Mouse (Mus musculus) forebrain, embryonic 12.5 days (tissue): Measurements from ENCODE around the gene Eef1a2. TPM values are rescaled to one million over a fixed set of nuclear protein-coding genes. Genes with fewer than 3 reads are reported as not detected.
"Not testable (repeated sequence)": the region's sequence is repeated elsewhere in the genome, so short reads cannot be mapped to it uniquely, and the experiment has no call there.

Source experiments
- ATAC-seq: fragments of 200-750 bp; cut with Nextera tagmentation; 2 replicates; pipeline ENCODE4 v1.8.0; 2017; ENCODE audit warnings: moderate TSS enrichment; ENCODE audit not compliant: low FRiP score
- H3K27ac ChIP-seq: fragments of 300-500 bp; sonication (generic); 2 replicates; pipeline ENCODE4 v1.5.1; 2016; ENCODE audit warnings: mild to moderate bottlenecking
- H3K27me3 ChIP-seq: fragments of 300-500 bp; sonication (generic); 2 replicates; pipeline ENCODE4 v1.6.1; 2016; ENCODE audit warnings: mild to moderate bottlenecking
- H3K36me3 ChIP-seq: fragments of 300-500 bp; sonication (generic); replicated peaks from 2 replicates; pipeline ENCODE4 v1.6.1; 2016; ENCODE audit warnings: mild to moderate bottlenecking
- H3K4me1 ChIP-seq: fragments of 300-500 bp; sonication (generic); 2 replicates; pipeline ENCODE4 v1.6.1; 2016
- H3K4me2 ChIP-seq: fragments of 300-500 bp; sonication (generic); 2 replicates; pipeline ENCODE4 v1.6.1; 2016; ENCODE audit warnings: mild to moderate bottlenecking, moderate library complexity
- H3K4me3 ChIP-seq: fragments of 300-500 bp; sonication (generic); replicated peaks from 2 replicates; pipeline ENCODE4 v1.5.1; 2016; ENCODE audit warnings: mild to moderate bottlenecking
- H3K9ac ChIP-seq: fragments of 300-500 bp; sonication (generic); 2 replicates; pipeline ENCODE4 v1.6.1; 2016; ENCODE audit warnings: mild to moderate bottlenecking
- H3K9me3 ChIP-seq: fragments of 300-500 bp; sonication (generic); 2 replicates; pipeline ENCODE4 v1.6.1; 2016
- WGBS: fragments of 180-500 bp; shearing (Covaris S2); methylation state at CpG from one replicate; pipeline ENCODE4 v1.1.7; 2016; 5-methylcytosine and 5-hydroxymethylcytosine counted together
- polyA plus RNA-seq: library from polyadenylated mRNA; unstranded; fragments of >200 nt; fragmentation: Nextera tagmentation; extraction: Ambion mirVana; gene quantifications from 2 replicates; pipeline ENCODE4 v1.2.1, GENCODE M21; 2016

Eef1a2 gene
- 1.1 and 1.4 TPM in 2 replicates for polyA plus RNA-seq

- peak within 1 kb of the TSS; percentile 61; the same call in 1 of the 2 replicates for H3K27ac ChIP-seq
- H3K9ac ChIP-seq = peak within 1 kb of the TSS; percentile 62
- 2% methylated on average over 55 of the region's 55 CpGs for WGBS
- H3K4me1 ChIP-seq = peaks cover 34% of the 10 kb centered on the region
- peak within 1 kb of the TSS; percentile 45 for H3K4me3 ChIP-seq
- H3K4me2 ChIP-seq = peak within 1 kb of the TSS; percentile 75
- H3K36me3 ChIP-seq = no peaks in the 10 kb centered on the region
- no peaks in the 10 kb centered on the region for H3K9me3 ChIP-seq
- peaks cover 56% of the 10 kb centered on the region for H3K27me3 ChIP-seq
- peak; percentile 63 for ATAC-seq
Measured at GRCm38 (mm10) chr2:181156248-181157121, at the start of gene Eef1a2. Gene Eef1a2, minus strand, starts transcription at chr2:181157014.

- ATAC-seq = no peak
- Histone ChIP-seq H3K9me3 (no peaks in the 10 kb centered on the region), H3K4me3 (no peak overlapping the region), H3K4me2 (no peak overlapping the region), H3K36me3 (no peaks in the 10 kb centered on the region), H3K27me3 (peaks cover 8% of the 10 kb centered on the region), H3K27ac (no peak overlapping the region), H3K4me1 (no peaks in the 10 kb centered on the region), H3K9ac (no peak overlapping the region)
- WGBS = 75% methylated on average over 9 of the region's 9 CpGs
Measured at GRCm38 (mm10) chr2:181206118-181206517, 49.3 kb upstream of the Eef1a2 start.

- Histone ChIP-seq H3K9ac (no peak overlapping the region), H3K4me1 (no peaks in the 10 kb centered on the region), H3K4me2 (no peak overlapping the region), H3K36me3 (no peaks in the 10 kb centered on the region), H3K9me3 (no peaks in the 10 kb centered on the region), H3K27ac (no peak overlapping the region), H3K4me3 (no peak overlapping the region), H3K27me3 (peaks cover 5% of the 10 kb centered on the region; the same call in 1 of the 2 replicates)
- WGBS = 92% methylated on average over 5 of the region's 5 CpGs
- no peak for ATAC-seq
Measured at GRCm38 (mm10) chr2:181205678-181206077, 48.9 kb upstream of the Eef1a2 start.

GRCm38 (mm10) chr2:181202886-181203285, 46.1 kb upstream of the Eef1a2 start:
- Histone ChIP-seq H3K4me1 (no peaks in the 10 kb centered on the region), H3K9me3 (no peaks in the 10 kb centered on the region), H3K27me3 (no peaks in the 10 kb centered on the region), H3K36me3 (no peaks in the 10 kb centered on the region), H3K27ac (no peak overlapping the region), H3K9ac (no peak overlapping the region), H3K4me3 (no peak overlapping the region), H3K4me2 (no peak overlapping the region)
- 83% methylated on average over 6 of the region's 6 CpGs for WGBS
- ATAC-seq = no peak

GRCm38 (mm10) chr2:181202422-181202821, 45.6 kb upstream of the Eef1a2 start, which contains the start of gene Ptk6:
Gene Ptk6, minus strand, starts transcription at chr2:181202789.
- no peak within 1 kb of the TSS for H3K27ac ChIP-seq
- H3K36me3 ChIP-seq = no peaks in the 10 kb centered on the region
- no peak within 1 kb of the TSS for H3K4me3 ChIP-seq
- no peak within 1 kb of the TSS for H3K9ac ChIP-seq
- H3K27me3 ChIP-seq = no peaks in the 10 kb centered on the region
- no peaks in the 10 kb centered on the region for H3K9me3 ChIP-seq
- 90% methylated on average over 3 of the region's 3 CpGs for WGBS
- H3K4me2 ChIP-seq = no peak within 1 kb of the TSS
- ATAC-seq = no peak
- H3K4me1 ChIP-seq = no peaks in the 10 kb centered on the region

- H3K4me1 ChIP-seq = no peaks in the 10 kb centered on the region
- ATAC-seq = no peak
- H3K27me3 ChIP-seq = no peaks in the 10 kb centered on the region
- no peak overlapping the region for H3K9ac ChIP-seq
- no peak overlapping the region for H3K4me3 ChIP-seq
- no peak overlapping the region for H3K27ac ChIP-seq
- 75% methylated on average over 3 of the region's 3 CpGs for WGBS
- H3K9me3 ChIP-seq = no peaks in the 10 kb centered on the region
- no peak overlapping the region for H3K4me2 ChIP-seq
- H3K36me3 ChIP-seq = no peaks in the 10 kb centered on the region
Measured at GRCm38 (mm10) chr2:181201606-181202005, 44.8 kb upstream of the Eef1a2 start.

GRCm38 (mm10) chr2:181196628-181197300, 40.0 kb upstream of the Eef1a2 start:
- Histone ChIP-seq H3K36me3 (no peaks in the 10 kb centered on the region), H3K4me2 (no peak overlapping the region), H3K4me1 (no peaks in the 10 kb centered on the region), H3K27me3 (no peaks in the 10 kb centered on the region), H3K9me3 (no peaks in the 10 kb centered on the region), H3K9ac (no peak overlapping the region), H3K27ac (no peak overlapping the region), H3K4me3 (no peak overlapping the region)
- ATAC-seq = no peak
- 92% methylated on average over 4 of the region's 4 CpGs for WGBS

GRCm38 (mm10) chr2:181193044-181193443, 36.2 kb upstream of the Eef1a2 start:
- 86% methylated on average over 3 of the region's 3 CpGs for WGBS
- no peak for ATAC-seq
- H3K4me3 ChIP-seq = no peak overlapping the region
- peaks cover 12% of the 10 kb centered on the region for H3K36me3 ChIP-seq
- H3K4me2 ChIP-seq = no peak overlapping the region
- peaks cover 9% of the 10 kb centered on the region for H3K4me1 ChIP-seq
- H3K9me3 ChIP-seq = no peaks in the 10 kb centered on the region
- no peak overlapping the region for H3K9ac ChIP-seq
- H3K27ac ChIP-seq = no peak overlapping the region
- H3K27me3 ChIP-seq = no peaks in the 10 kb centered on the region

GRCm38 (mm10) chr2:181191936-181192335, 35.1 kb upstream of the Eef1a2 start:
- Histone ChIP-seq H3K4me1 (peaks cover 9% of the 10 kb centered on the region), H3K36me3 (peaks cover 12% of the 10 kb centered on the region), H3K9me3 (no peaks in the 10 kb centered on the region), H3K4me3 (no peak overlapping the region), H3K27ac (no peak overlapping the region), H3K27me3 (no peaks in the 10 kb centered on the region), H3K9ac (no peak overlapping the region), H3K4me2 (no peak overlapping the region)
- 71% methylated on average over 4 of the region's 4 CpGs for WGBS
- no peak for ATAC-seq

- H3K4me2 ChIP-seq, H3K4me1 ChIP-seq, H3K9ac ChIP-seq, ATAC-seq, H3K4me3 ChIP-seq, H3K27ac ChIP-seq, H3K27me3 ChIP-seq, H3K9me3 ChIP-seq: not testable (repeated sequence)
- 84% methylated on average over 4 of the region's 4 CpGs for WGBS
- peaks cover 12% of the 10 kb centered on the region for H3K36me3 ChIP-seq
Measured at GRCm38 (mm10) chr2:181191385-181191784, 34.6 kb upstream of the Eef1a2 start.

GRCm38 (mm10) chr2:181189321-181189720, 32.5 kb upstream of the Eef1a2 start:
- Histone ChIP-seq H3K27ac (no peak overlapping the region; the same call in 1 of the 2 replicates), H3K4me3 (no peak overlapping the region), H3K9ac (no peak overlapping the region)

GRCm38 (mm10) chr2:181188681-181189080, 31.9 kb upstream of the Eef1a2 start:
- WGBS = 67% methylated on average over 2 of the region's 2 CpGs
- 0 out of 2 replicates have a peak, but pooled peaks cover 2% of the 10 kb centered on the region for H3K27me3 ChIP-seq
- peak overlapping the region; percentile 59; the same call in 1 of the 2 replicates for H3K27ac ChIP-seq
- H3K4me1 ChIP-seq = peaks cover 9% of the 10 kb centered on the region
- H3K4me3 ChIP-seq = peak overlapping the region; percentile 75
- ATAC-seq = no peak
- no peak overlapping the region for H3K9ac ChIP-seq
- H3K4me2 ChIP-seq = peak overlapping the region; percentile 60
- H3K36me3 ChIP-seq = peaks cover 12% of the 10 kb centered on the region
- H3K9me3 ChIP-seq = no peaks in the 10 kb centered on the region

More at GRCm38 (mm10) chr2:181189321-181189720, 32.5 kb upstream of the Eef1a2 start:
- WGBS = 92% methylated on average over 1 of the region's 1 CpGs
- no peaks in the 10 kb centered on the region for H3K9me3 ChIP-seq
- no peak overlapping the region for H3K4me2 ChIP-seq
- 0 out of 2 replicates have a peak, but pooled peaks cover 2% of the 10 kb centered on the region for H3K27me3 ChIP-seq
- H3K4me1 ChIP-seq = peaks cover 9% of the 10 kb centered on the region
- no peak for ATAC-seq
- H3K36me3 ChIP-seq = peaks cover 12% of the 10 kb centered on the region
